Mouse (Mus musculus): ENCODE results near the gene Ppia. TPM values are rescaled to one million over a fixed set of nuclear protein-coding genes. Genes with fewer than 3 reads are reported as not detected.

The Ppia gene
- total and polyA plus RNA-seq, 3 experiments = 5,764 to 9,428 (median 8,867) TPM

DNA sequence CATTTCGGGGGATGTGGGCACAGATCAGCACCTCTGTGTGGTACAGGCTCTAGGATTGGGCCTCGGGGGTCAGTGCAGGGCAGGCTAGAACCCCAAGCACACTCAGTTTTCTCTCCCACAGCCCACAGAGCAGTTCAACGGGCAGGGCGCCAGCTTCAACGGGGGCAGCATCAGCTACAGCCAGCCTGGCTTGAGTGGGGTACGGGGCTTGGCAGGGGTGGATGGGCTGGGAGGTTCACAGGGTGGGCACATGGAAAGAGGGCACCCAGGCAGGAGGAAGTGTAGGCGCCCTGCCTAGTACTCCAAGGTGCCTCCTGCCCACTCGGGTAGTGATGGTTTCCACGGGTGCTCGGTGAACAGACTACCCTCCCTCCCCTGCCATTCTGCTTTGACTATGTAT lies 17.1 kb upstream of the Ppia start:
- Histone ChIP-seq H3K27me3 (replicated peaks) (no peaks in the 10 kb centered on the region), H3K36me3 (replicated peaks in 1 of 2; ENCODE audit: control insufficient read depth in 1 of 2, insufficient read depth in 1 of 2, low read length in 1 of 2) (peaks cover 91 to 93% of the 10 kb centered on the region in 2 experiments), H3K79me2 (replicated peaks; ENCODE audit: control insufficient read depth, extremely low read depth, insufficient read depth, poor library complexity, severe bottlenecking) (peaks cover 36% of the 10 kb centered on the region), H3K4me3 (replicated peaks in 1 of 3; ENCODE audit: low read depth in 2 of 3, low read length in 2 of 3, poor library complexity in 1 of 3) (no peak overlapping the region), H3K4me2 (ENCODE audit: insufficient read depth, low read depth, poor library complexity, severe bottlenecking) (no peak overlapping the region), H3K9me3 (replicated peaks; ENCODE audit: low read length) (no peaks in the 10 kb centered on the region), H3K27ac (ENCODE audit: insufficient read depth, low read depth) (no peak overlapping the region), H3K4me1 (ENCODE audit: control insufficient read depth in 1 of 2, insufficient read depth in 2 of 2) (peaks cover 26 to 48% of the 10 kb centered on the region in 2 experiments), H3K9ac (ENCODE audit: insufficient read depth, low read depth) (no peak overlapping the region)
- in situ Hi-C loops (cut with MboI; ENCODE audit: low pct_ligation_motif_present, low pct_unique_long_range_greater_than_20kb, low sequenced_read_pairs) = no loop called here
- no peak for DNase-seq (ENCODE audit: extremely low read depth)
- dilution Hi-C loops (cut with MboI; ENCODE audit: extremely low pct_ligation_motif_present, extremely low pct_unique_long_range_greater_than_20kb, low sequenced_read_pairs) = no loop called here
- no peak for TF ChIP-seq JUN (IDR thresholded peaks at IDR 0.05; ENCODE audit: insufficient read depth, low read depth, low read length)
- TF ChIP-seq NRF1 (IDR thresholded peaks at IDR 0.05; ENCODE audit: low read depth, low read length) = no peak
- TF ChIP-seq HCFC1 (IDR thresholded peaks at IDR 0.05; ENCODE audit: low read depth, low read length) = no peak
- TF ChIP-seq ETS1 (conservative IDR thresholded peaks at IDR 0.05; ENCODE audit: low read depth, low read length) = no peak
- TF ChIP-seq USF2 (conservative IDR thresholded peaks at IDR 0.05; ENCODE audit: low read depth, low read length) = no peak
- TF ChIP-seq POLR2AphosphoS2 (IDR thresholded peaks at IDR 0.05; ENCODE audit: low read depth, low read length) = no peak
- no peak for TF ChIP-seq UBTF (IDR thresholded peaks at IDR 0.05; ENCODE audit: low read depth, low read length)
- no peak for TF ChIP-seq ZMIZ1 (IDR thresholded peaks at IDR 0.05; ENCODE audit: low read depth, low read length)
- no peak for TF ChIP-seq BHLHE40 (IDR thresholded peaks at IDR 0.05; ENCODE audit: low read depth, low read length)
- no peak for TF ChIP-seq CHD2 (IDR thresholded peaks at IDR 0.05; ENCODE audit: low read length)
- TF ChIP-seq EP300 (IDR thresholded peaks at IDR 0.05; ENCODE audit: low read length) = no peak
- no peak for TF ChIP-seq GABPA (IDR thresholded peaks at IDR 0.05; ENCODE audit: insufficient replicate concordance, low read depth, low read length)
- no peak for TF ChIP-seq MYC (IDR thresholded peaks at IDR 0.05; ENCODE audit: low read depth, low read length)
- no peak for TF ChIP-seq SMC3 (IDR thresholded peaks at IDR 0.05; ENCODE audit: low read depth, low read length)
- TF ChIP-seq POLR2A (IDR thresholded peaks at IDR 0.05; ENCODE audit: low read depth, low read length) = no peak
- no peak for TF ChIP-seq TCF12 (IDR thresholded peaks at IDR 0.05; ENCODE audit: low read depth, low read length)

DNA sequence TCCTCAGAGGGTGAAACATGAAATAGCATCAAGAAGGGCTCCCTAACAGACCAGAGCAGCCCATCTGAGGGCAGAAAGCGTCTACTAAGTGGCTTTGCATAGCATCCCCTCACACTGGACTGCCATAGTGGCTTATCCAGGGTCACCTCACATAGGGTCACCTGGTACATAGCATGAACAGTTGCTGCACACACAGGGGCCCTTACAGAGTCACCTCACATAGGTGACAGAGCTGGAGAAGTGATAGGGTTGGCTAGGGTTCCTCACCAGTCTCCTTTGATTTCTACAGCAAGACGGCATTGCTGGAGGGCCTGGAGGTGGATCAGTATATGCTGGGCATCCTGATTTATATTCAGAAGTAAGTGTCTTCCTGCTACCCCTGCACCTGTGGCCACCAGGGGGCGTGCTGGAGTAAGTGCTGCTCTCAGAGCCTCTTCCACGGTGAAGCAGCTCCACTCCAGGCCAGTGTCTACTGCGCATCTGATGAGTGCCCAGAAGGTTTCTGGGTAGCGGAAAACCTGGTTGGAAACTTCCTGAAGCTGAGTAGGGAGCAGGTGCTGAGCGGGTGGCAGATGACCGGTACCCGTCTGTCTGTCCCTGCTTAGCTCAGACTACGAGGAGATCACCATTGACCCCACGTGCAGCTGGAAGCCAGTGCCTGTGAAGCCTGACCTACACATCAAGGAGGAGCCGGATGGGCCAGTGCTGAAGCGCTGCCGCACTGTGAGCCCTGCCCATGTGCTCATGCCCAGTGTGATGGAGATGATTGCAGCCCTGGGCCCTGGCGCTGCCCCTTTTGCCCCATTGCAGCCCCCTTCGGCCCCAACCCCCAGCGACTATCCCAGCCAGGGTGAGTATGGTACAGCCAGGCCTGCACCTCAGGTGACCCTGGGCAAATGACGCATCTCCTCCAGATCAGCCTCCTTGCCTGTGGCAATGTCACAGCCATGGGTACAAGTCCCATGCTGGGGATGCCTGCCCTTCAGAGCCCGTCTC lies 12.4 kb upstream of the Ppia start:
- Histone ChIP-seq H3K9ac (ENCODE audit: insufficient read depth, low read depth) (no peak overlapping the region), H3K4me1 (ENCODE audit: control insufficient read depth in 1 of 2, insufficient read depth in 2 of 2) (peaks cover 0 to 10% of the 10 kb centered on the region in 2 experiments; a peak in 1 of 4 replicates), H3K4me3 (replicated peaks in 1 of 3; ENCODE audit: low read depth in 2 of 3, low read length in 2 of 3, poor library complexity in 1 of 3) (no peak overlapping the region), H3K36me3 (replicated peaks in 1 of 2; ENCODE audit: control insufficient read depth in 1 of 2, insufficient read depth in 1 of 2, low read length in 1 of 2) (peaks cover 84 to 96% of the 10 kb centered on the region in 2 experiments), H3K4me2 (ENCODE audit: insufficient read depth, low read depth, poor library complexity, severe bottlenecking) (no peak overlapping the region), H3K79me2 (replicated peaks; ENCODE audit: control insufficient read depth, extremely low read depth, insufficient read depth, poor library complexity, severe bottlenecking) (no peaks in the 10 kb centered on the region), H3K9me3 (replicated peaks; ENCODE audit: low read length) (no peaks in the 10 kb centered on the region), H3K27ac (ENCODE audit: insufficient read depth, low read depth) (no peak overlapping the region), H3K27me3 (replicated peaks) (no peaks in the 10 kb centered on the region)
- dilution Hi-C loops (cut with MboI; ENCODE audit: extremely low pct_ligation_motif_present, extremely low pct_unique_long_range_greater_than_20kb, low sequenced_read_pairs) = no loop called here
- TF ChIP-seq JUN (IDR thresholded peaks at IDR 0.05; ENCODE audit: insufficient read depth, low read depth, low read length) (no peak), ELF1 (IDR thresholded peaks at IDR 0.05; ENCODE audit: low read depth, low read length) (peak; percentile 61), MAFK (IDR thresholded peaks at IDR 0.05; ENCODE audit: insufficient replicate concordance, low read length) (no peak), ZC3H11A (IDR thresholded peaks at IDR 0.05; ENCODE audit: low read depth, low read length) (peak; percentile 3; the same call in 1 of the 2 replicates), CTCF (conservative IDR thresholded peaks at IDR 0.05 in 1 of 2, IDR thresholded peaks at IDR 0.05 in 1 of 2; ENCODE audit: low read depth in 2 of 2, low read length in 2 of 2) (peak; percentile 94 to 98), SMC3 (IDR thresholded peaks at IDR 0.05; ENCODE audit: low read depth, low read length) (peak; percentile 72), ZMIZ1 (IDR thresholded peaks at IDR 0.05; ENCODE audit: low read depth, low read length) (no peak), EP300 (IDR thresholded peaks at IDR 0.05; ENCODE audit: low read length) (no peak), ZNF384 (IDR thresholded peaks at IDR 0.05; ENCODE audit: low read depth, low read length) (no peak), MAZ (IDR thresholded peaks at IDR 0.05; ENCODE audit: low read depth, low read length) (no peak), RCOR1 (conservative IDR thresholded peaks at IDR 0.05; ENCODE audit: low read depth, low read length) (no peak), MAX (IDR thresholded peaks at IDR 0.05; ENCODE audit: low read length) (no peak), MYC (IDR thresholded peaks at IDR 0.05; ENCODE audit: low read depth, low read length) (no peak), RAD21 (IDR thresholded peaks at IDR 0.05; ENCODE audit: low read depth, low read length) (peak; percentile 67), IRF4 (IDR thresholded peaks at IDR 0.05; ENCODE audit: low read depth, low read length) (no peak)
- peak; percentile 86 for DNase-seq (ENCODE audit: extremely low read depth)
- in situ Hi-C loops (cut with MboI; ENCODE audit: low pct_ligation_motif_present, low pct_unique_long_range_greater_than_20kb, low sequenced_read_pairs) = no loop called here
